Mouse (Mus musculus) right cerebral cortex, adult 2 months (tissue): ENCODE data around the gene Ahsa1.
"Not testable (repeated sequence)": the region's sequence is repeated elsewhere in the genome, so short reads cannot be mapped to it uniquely, and the experiment has no call there.

Experiments used
- DNase-seq, 2 experiments: peaks; one replicate each; pipeline ENCODE4 v3.0.0; 2021 to 2022; ENCODE audit warnings: low spot score in 2 of 2

Ahsa1 gene

GRCm38 (mm10) chr12:87266108-87266826, at the start of gene Ahsa1, which contains the start of gene Vipas39:
Gene Ahsa1 (plus strand): TSS chr12:87266479.
Gene Vipas39 (minus strand): TSS chr12:87266256.
- peak; percentile 90 to 92 for DNase-seq

GRCm38 (mm10) chr12:87217596-87217995, 48.7 kb upstream of the Ahsa1 start:
- DNase-seq, result no peak

- DNase-seq, result no peak
Measured at GRCm38 (mm10) chr12:87219362-87219761, 46.9 kb upstream of the Ahsa1 start.

GRCm38 (mm10) chr12:87224950-87225349, 41.3 kb upstream of the Ahsa1 start:
- no peak for DNase-seq

- no peak for DNase-seq
Measured at GRCm38 (mm10) chr12:87226801-87227200, 39.5 kb upstream of the Ahsa1 start.

- DNase-seq, result no peak
Measured at GRCm38 (mm10) chr12:87229633-87230032, 36.6 kb upstream of the Ahsa1 start.

GRCm38 (mm10) chr12:87230379-87230895, 35.8 kb upstream of the Ahsa1 start:
- no peak for DNase-seq

GRCm38 (mm10) chr12:87236882-87237483, 29.3 kb upstream of the Ahsa1 start:
- no peak for DNase-seq

- DNase-seq, result no peak
Measured at GRCm38 (mm10) chr12:87238632-87239031, 27.6 kb upstream of the Ahsa1 start, which contains the start of gene Noxred1. Gene Noxred1 (minus strand): TSS chr12:87238732.

- no peak for DNase-seq
Measured at GRCm38 (mm10) chr12:87250161-87250560, 16.1 kb upstream of the Ahsa1 start.

GRCm38 (mm10) chr12:87253878-87254277, 12.4 kb upstream of the Ahsa1 start:
- DNase-seq, result no peak

- DNase-seq, result no peak
Measured at GRCm38 (mm10) chr12:87256629-87257028, 9.7 kb upstream of the Ahsa1 start.

- DNase-seq, result no peak
Measured at GRCm38 (mm10) chr12:87260562-87260961, 5.7 kb upstream of the Ahsa1 start.

GRCm38 (mm10) chr12:87265444-87265843, 835 bp upstream of the Ahsa1 start:
- DNase-seq, result no peak

- no peak for DNase-seq
Measured at GRCm38 (mm10) chr12:87266827-87267603, 736 bp downstream of the Ahsa1 start.

GRCm38 (mm10) chr12:87267682-87268081, 1.4 kb downstream of the Ahsa1 start:
- DNase-seq, result peak in 1 of 2 experiments; percentile 12

GRCm38 (mm10) chr12:87274853-87275831, 8.9 kb downstream of the Ahsa1 start:
- no peak for DNase-seq

GRCm38 (mm10) chr12:87277251-87277650, 11.0 kb downstream of the Ahsa1 start:
- not testable (repeated sequence) for DNase-seq

GRCm38 (mm10) chr12:87278118-87278730, 11.9 kb downstream of the Ahsa1 start:
- DNase-seq, result no peak

- no peak for DNase-seq
Measured at GRCm38 (mm10) chr12:87279350-87279749, 13.1 kb downstream of the Ahsa1 start.

- no peak for DNase-seq
Measured at GRCm38 (mm10) chr12:87279879-87280278, 13.6 kb downstream of the Ahsa1 start.
